In genomic region chr1:72227546-72227945, GRCm38 (mm10) we compare ENCODE assay signal across 24 mouse cellular contexts. TPM values are rescaled to one million over a fixed set of nuclear protein-coding genes. Genes with fewer than 3 reads are reported as not detected.
DNase-seq lines count a peak whose midpoint lies in the region; ATAC-seq and TF ChIP-seq lines count a peak whose summit lies in the region.
"Had no signal": no experiment of that assay in that cellular context is flagged by ENCODE, and none has a peak within 500 bp of the region (broad histone marks: within the 10 kb centered on the region; RNA-seq: fewer than 3 reads in every experiment).

No protein-coding gene starts in this region.

- DNase-seq in gastrocnemius, adult 2 months: peak; percentile 10
- DNase-seq in gastrocnemius, postnatal 4 days (ENCODE audit: low spot score in 2 of 2): no peak
- DNase-seq in Muller cell, postnatal 12 days (ENCODE audit: inconsistent ontology term): peak; percentile 62
- DNase-seq in hindbrain, postnatal 0 days (ENCODE audit: low spot score): no peak
- DNase-seq in cerebellum, postnatal 14 days: no peak
- no peak for DNase-seq in adrenal gland, postnatal 36 days
- DNase-seq: adrenal gland, adult 8-10 months; cerebellum, adult 11 months; cerebellum, adult 8-10 months; cerebellum, postnatal 25 days; gastrocnemius, postnatal 14 days; heart, postnatal 4 days; kidney, adult 8-10 months had no signal

- no peaks in the 10 kb centered on the region for H3K36me3 ChIP-seq in ES-Bruce4 (ENCODE audit: control insufficient read depth, insufficient read depth, low read length, poor library complexity, severe bottlenecking)
- no peaks in the 10 kb centered on the region for H3K36me3 ChIP-seq in hindbrain, postnatal 0 days (ENCODE audit: insufficient read depth, low read length)
- H3K36me3 ChIP-seq: embryonic facial prominence, embryonic 12.5 days; forebrain, embryonic 12.5 days; G1E; heart, embryonic 12.5 days; hindbrain, embryonic 13.5 days had no signal

- ATAC-seq in hindbrain, postnatal 0 days: no peak
- ATAC-seq: forebrain, embryonic 16.5 days; intestine, embryonic 16.5 days had no signal

- H3K4me3 ChIP-seq in gastrocnemius, adult 2 months: no peak overlapping the region
- H3K4me3 ChIP-seq in ES-Bruce4 (ENCODE audit: low read depth, low read length): no peak overlapping the region
- H3K4me3 ChIP-seq in hindbrain, postnatal 0 days (ENCODE audit: low read length): no peak overlapping the region
- H3K4me3 ChIP-seq: embryonic facial prominence, embryonic 12.5 days; forebrain, embryonic 12.5 days; heart, embryonic 12.5 days; hindbrain, embryonic 13.5 days had no signal

- H3K4me1 ChIP-seq in ES-Bruce4 (ENCODE audit: control insufficient read depth, insufficient read depth, low read length): peaks cover 6% of the 10 kb centered on the region
- H3K4me1 ChIP-seq in hindbrain, postnatal 0 days (ENCODE audit: insufficient read depth, low read length): no peaks in the 10 kb centered on the region
- H3K4me1 ChIP-seq: embryonic facial prominence, embryonic 12.5 days; heart, embryonic 12.5 days; hindbrain, embryonic 13.5 days had no signal

- no peak for TF ChIP-seq EP300 in ES-Bruce4 (IDR thresholded peaks at IDR 0.05; ENCODE audit: insufficient read depth, low read depth, low read length)

- TF ChIP-seq POLR2A in ES-Bruce4 (IDR thresholded peaks at IDR 0.05; ENCODE audit: insufficient read depth, low read length): no peak

- TF ChIP-seq CTCF in gastrocnemius, adult 2 months (IDR thresholded peaks at IDR 0.05): no peak
- no peak for TF ChIP-seq CTCF in ES-Bruce4 (IDR thresholded peaks at IDR 0.05; ENCODE audit: low read depth, low read length)
- no peak for TF ChIP-seq CTCF in hindbrain, postnatal 0 days (IDR thresholded peaks at IDR 0.05; ENCODE audit: low read depth)

- H3K27ac ChIP-seq in gastrocnemius, adult 2 months: no peak overlapping the region
- peak overlapping the region; percentile 90 for H3K27ac ChIP-seq in ES-Bruce4 (ENCODE audit: insufficient read depth, low read length)
- no peak overlapping the region for H3K27ac ChIP-seq in hindbrain, postnatal 0 days
- H3K27ac ChIP-seq: embryonic facial prominence, embryonic 12.5 days; forebrain, embryonic 12.5 days; hindbrain, embryonic 13.5 days had no signal

- H3K4me2 ChIP-seq in hindbrain, postnatal 0 days (ENCODE audit: low read depth, low read length): no peak overlapping the region
- H3K4me2 ChIP-seq: embryonic facial prominence, embryonic 12.5 days; forebrain, embryonic 12.5 days; heart, embryonic 12.5 days; hindbrain, embryonic 13.5 days had no signal

- peak overlapping the region; percentile 40; the same call in 1 of the 2 replicates for H3K9ac ChIP-seq in ES-Bruce4 (ENCODE audit: low read depth, poor library complexity, severe bottlenecking)
- H3K9ac ChIP-seq in hindbrain, postnatal 0 days (replicated peaks; ENCODE audit: low read length): no peak overlapping the region
- H3K9ac ChIP-seq: embryonic facial prominence, embryonic 12.5 days; forebrain, embryonic 12.5 days; heart, embryonic 12.5 days; hindbrain, embryonic 13.5 days had no signal

- intact Hi-C loops in gastrocnemius, adult 2 months (cut with DNase I): no loop called here

- 86% methylated on average over 5 of the region's 5 CpGs for WGBS in hindbrain, postnatal 0 days

- no peaks in the 10 kb centered on the region for H3K27me3 ChIP-seq in ES-Bruce4 (ENCODE audit: control insufficient read depth, insufficient read depth, low read length, poor library complexity, severe bottlenecking)
- H3K27me3 ChIP-seq in hindbrain, postnatal 0 days (ENCODE audit: insufficient read depth, low read length): no peaks in the 10 kb centered on the region

- H3K9me3 ChIP-seq in ES-Bruce4 (replicated peaks; ENCODE audit: control insufficient read depth, insufficient read depth, low read length, poor library complexity, severe bottlenecking): no peaks in the 10 kb centered on the region
- H3K9me3 ChIP-seq in hindbrain, postnatal 0 days (ENCODE audit: low read length): no peaks in the 10 kb centered on the region
- H3K9me3 ChIP-seq: embryonic facial prominence, embryonic 12.5 days; forebrain, embryonic 12.5 days; heart, embryonic 12.5 days; hindbrain, embryonic 13.5 days had no signal

RNA-seq across cellular contexts. Expression of gene Mreg, which starts 15.4 kb away (rescaled TPM):
- total RNA-seq in gastrocnemius, adult 2 months (2021): 10 to 100 TPM; 37.7 to 60.5 TPM
- 10 to 100 TPM; 33.4 to 36.6 TPM for total RNA-seq in gastrocnemius, postnatal 4 days (2021)
- 90.7 and 95.8 TPM in 2 replicates for polyA plus RNA-seq in ES-Bruce4 (2011; ENCODE audit: insufficient read depth, insufficient read length, low read depth, missing spikeins)
- total RNA-seq in hindbrain, postnatal 0 days (2014; rRNA removed): 2.1 and 2.7 TPM in 2 replicates
- polyA plus RNA-seq in hindbrain, postnatal 0 days (2015; fragmentation: Nextera tagmentation; extraction: Ambion mirVana): 3.9 and 4.4 TPM in 2 replicates
- 1 to 10 TPM; 1.2 to 1.8 TPM for total RNA-seq in adrenal gland, postnatal 36 days (2021)
- polyA plus RNA-seq: G1E had no signal

RNA-seq across cellular contexts. Expression of gene Pecr, which starts 56.6 kb away (rescaled TPM):
- total RNA-seq in gastrocnemius, adult 2 months (2021): 10 to 100 TPM; 15.7 to 16.4 TPM
- total RNA-seq in gastrocnemius, postnatal 4 days (2021): 10 to 100 TPM; 16.9 to 17.8 TPM
- 61.1 and 67.1 TPM in 2 replicates for polyA plus RNA-seq in ES-Bruce4 (2011; ENCODE audit: insufficient read depth, insufficient read length, low read depth, missing spikeins)
- 1.8 and 3.8 TPM in 2 replicates for total RNA-seq in hindbrain, postnatal 0 days (2014; rRNA removed)
- polyA plus RNA-seq in hindbrain, postnatal 0 days (2015; fragmentation: Nextera tagmentation; extraction: Ambion mirVana): 13.5 and 14.4 TPM in 2 replicates
- 10 to 100 TPM; 21.8 to 28.2 TPM for total RNA-seq in adrenal gland, postnatal 36 days (2021)

RNA-seq across cellular contexts. Expression of gene Tmem169, which starts 56.6 kb away (rescaled TPM):
- total RNA-seq in gastrocnemius, adult 2 months (2021): not detected
- under 1 TPM; 0.49 TPM for total RNA-seq in gastrocnemius, postnatal 4 days (2021)
- 0.67 and 1.3 TPM in 2 replicates for polyA plus RNA-seq in ES-Bruce4 (2011; ENCODE audit: insufficient read depth, insufficient read length, low read depth, missing spikeins)
- total RNA-seq in hindbrain, postnatal 0 days (2014; rRNA removed): 25.3 and 37.2 TPM in 2 replicates
- 32.7 and 37.0 TPM in 2 replicates for polyA plus RNA-seq in hindbrain, postnatal 0 days (2015; fragmentation: Nextera tagmentation; extraction: Ambion mirVana)
- total RNA-seq in adrenal gland, postnatal 36 days (2021): under 1 TPM; 0.16 to 0.53 TPM
- total RNA-seq: granulocyte monocyte progenitor cell, adult 5-6 weeks; heart, adult 8-10 months had no signal
- polyA plus RNA-seq: G1E; heart, postnatal 0 days had no signal

Comparison
In these comparisons a context has a peak if more than half of its experiments do, and no peak if none do; other contexts are left out.
1. DNase-seq: peak in gastrocnemius, adult 2 months (single experiment) and Muller cell, postnatal 12 days (single experiment); none in gastrocnemius, postnatal 4 days (0 of 2), hindbrain, postnatal 0 days (single experiment), cerebellum, postnatal 14 days (0 of 2) and adrenal gland, postnatal 36 days (0 of 2).
2. RNA of gene Tmem169, which starts 56.6 kb away (total RNA-seq): 25.3 to 37.2 TPM in hindbrain, postnatal 0 days; 0.16 to 0.53 TPM in adrenal gland, postnatal 36 days, 0.49 TPM in gastrocnemius, postnatal 4 days and not detected in gastrocnemius, adult 2 months; every median in the first group is over 10 times any median in the second.